In the genomic region with DNA sequence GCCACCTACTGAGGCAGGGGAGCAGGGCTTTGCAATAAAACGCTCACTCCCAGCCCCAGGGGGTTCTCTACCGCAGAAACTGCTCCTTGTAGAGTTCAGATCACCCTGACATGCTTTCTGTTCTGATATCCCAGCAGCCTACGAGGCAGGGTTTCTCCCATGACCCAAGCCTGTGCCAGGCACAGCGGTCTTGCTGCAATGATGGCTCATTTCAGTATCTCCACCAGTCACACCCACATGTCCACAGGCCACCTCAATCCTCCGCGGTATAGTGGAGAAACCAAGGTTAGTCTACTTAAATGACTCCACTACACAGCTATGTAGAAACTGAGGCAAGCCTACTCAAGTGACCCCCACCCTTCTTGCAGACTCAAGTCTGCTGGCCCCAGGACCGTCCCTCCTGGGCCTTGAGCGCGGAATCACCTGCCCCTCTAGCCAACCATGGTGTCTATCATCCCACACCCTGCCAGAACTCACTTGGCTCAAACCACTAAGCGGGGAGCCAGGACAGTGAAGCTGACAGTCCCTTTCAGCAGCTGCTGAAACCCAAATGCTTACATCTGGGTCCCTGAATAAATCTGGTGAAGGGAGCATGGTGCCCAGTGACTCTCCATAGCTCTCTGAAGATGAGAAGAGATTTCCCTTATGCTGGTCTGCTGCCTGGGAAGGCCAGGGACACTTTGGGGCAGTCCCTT, we compare ENCODE assay signal across 10 mouse cellular contexts. TPM values are rescaled to one million over a fixed set of nuclear protein-coding genes. Genes with fewer than 3 reads are reported as not detected.
DNase-seq lines count a peak whose midpoint lies in the region; ATAC-seq lines count a peak whose summit lies in the region.
"Had no signal": no experiment of that assay in that cellular context is flagged by ENCODE, and none has a peak within 500 bp of the region (broad histone marks: within the 10 kb centered on the region; RNA-seq: fewer than 3 reads in every experiment).

No protein-coding gene starts in this region.

- H3K36me3 ChIP-seq in heart, embryonic 10.5 days = no peaks in the 10 kb centered on the region
- no peaks in the 10 kb centered on the region for H3K36me3 ChIP-seq in embryonic facial prominence, embryonic 15.5 days
- H3K36me3 ChIP-seq in liver, embryonic 11.5 days (ENCODE audit: control insufficient read depth, insufficient read depth, low read length) = no peaks in the 10 kb centered on the region

- H3K4me1 ChIP-seq in heart, embryonic 10.5 days = peaks cover 98% of the 10 kb centered on the region
- H3K4me1 ChIP-seq in embryonic facial prominence, embryonic 15.5 days = peaks cover 85% of the 10 kb centered on the region
- peaks cover 90% of the 10 kb centered on the region for H3K4me1 ChIP-seq in liver, embryonic 11.5 days (replicated peaks; ENCODE audit: control insufficient read depth, insufficient read depth, low read length)

- no peaks in the 10 kb centered on the region for H3K9me3 ChIP-seq in heart, embryonic 10.5 days
- H3K9me3 ChIP-seq in embryonic facial prominence, embryonic 15.5 days (replicated peaks) = no peaks in the 10 kb centered on the region
- no peaks in the 10 kb centered on the region for H3K9me3 ChIP-seq in liver, embryonic 11.5 days (ENCODE audit: control insufficient read depth, low read length)

- H3K27ac ChIP-seq in heart, embryonic 10.5 days = peak overlapping the region; percentile 63
- H3K27ac ChIP-seq in embryonic facial prominence, embryonic 15.5 days (replicated peaks) = peak overlapping the region; percentile 28; the same call in 1 of the 2 replicates
- H3K27ac ChIP-seq in liver, embryonic 11.5 days (ENCODE audit: low read depth, low read length) = peak overlapping the region; percentile 93

- 65% methylated on average over 10 of the region's 10 CpGs for WGBS in heart, embryonic 10.5 days
- 72% methylated on average over 10 of the region's 10 CpGs for WGBS in embryonic facial prominence, embryonic 15.5 days
- whole genome bisulfite sequencing in liver, embryonic 11.5 days = 67% methylated on average over 10 of the region's 10 CpGs

- no peak for ATAC-seq in embryonic facial prominence, embryonic 15.5 days (ENCODE audit: insufficient number of reproducible peaks, low FRiP score, low TSS enrichment, low read depth)
- 0 out of 2 replicates have a peak, but pooled peaks have one; percentile 21 for ATAC-seq in liver, embryonic 11.5 days (replicated peaks; ENCODE audit: low FRiP score)

- H3K9ac ChIP-seq in embryonic facial prominence, embryonic 15.5 days = no peak overlapping the region
- peak overlapping the region; percentile 61 for H3K9ac ChIP-seq in liver, embryonic 11.5 days (ENCODE audit: low read depth, low read length)

- H3K4me2 ChIP-seq in embryonic facial prominence, embryonic 15.5 days (replicated peaks) = no peak overlapping the region
- H3K4me2 ChIP-seq in liver, embryonic 11.5 days = peak overlapping the region; percentile 89

- DNase-seq in heart, embryonic 10.5 days (ENCODE audit: low spot score) = no peak
- no peak for DNase-seq in heart, adult 11 months
- peak; percentile 21 for DNase-seq in 3T3-L1 (ENCODE audit: low read depth, low spot score)
- DNase-seq in liver, embryonic 11.5 days (ENCODE audit: low spot score) = no peak
- DNase-seq in layer of hippocampus, postnatal 25 days (ENCODE audit: extremely low spot score in 1 of 2, low spot score in 1 of 2) = no peak
- no peak for DNase-seq in gastrocnemius, postnatal 25 days
- DNase-seq in retina, embryonic 14.5 days (ENCODE audit: low spot score) = no peak
- DNase-seq: right cerebral cortex, postnatal 14 days had no signal

- no peaks in the 10 kb centered on the region for H3K27me3 ChIP-seq in heart, embryonic 10.5 days (ENCODE audit: insufficient read depth, poor library complexity, severe bottlenecking)
- no peaks in the 10 kb centered on the region; the same call in 1 of the 2 replicates for H3K27me3 ChIP-seq in embryonic facial prominence, embryonic 15.5 days
- H3K27me3 ChIP-seq in liver, embryonic 11.5 days (replicated peaks; ENCODE audit: control insufficient read depth, insufficient read depth, low read length) = no peaks in the 10 kb centered on the region

- H3K4me3 ChIP-seq in heart, embryonic 10.5 days = peak overlapping the region; percentile 27
- H3K4me3 ChIP-seq in embryonic facial prominence, embryonic 15.5 days (replicated peaks) = no peak overlapping the region
- H3K4me3 ChIP-seq in liver, embryonic 11.5 days (ENCODE audit: low read depth, low read length) = peak overlapping the region; percentile 38

RNA-seq across cellular contexts. Expression of a gene that starts 6.1 kb away (rescaled TPM):
- 6.7 and 8.7 TPM in 2 replicates for polyA plus RNA-seq in heart, embryonic 10.5 days (2016; fragmentation: Nextera tagmentation; extraction: Ambion mirVana)
- polyA plus RNA-seq in embryonic facial prominence, embryonic 15.5 days (2015; fragmentation: Nextera tagmentation; extraction: Ambion mirVana) = 8.3 and 8.8 TPM in 2 replicates
- 9.9 and 10.6 TPM in 2 replicates for polyA plus RNA-seq in liver, embryonic 11.5 days (2014; fragmentation: Nextera tagmentation; extraction: Ambion mirVana)
- 1 to 10 TPM; 1.1 to 1.8 TPM for total RNA-seq in layer of hippocampus, postnatal 25 days (2021)
- total RNA-seq in gastrocnemius, postnatal 25 days (2021) = 1 to 10 TPM; 6.3 to 7.5 TPM

RNA-seq across cellular contexts. Expression of a gene that starts 32.6 kb away (rescaled TPM):
- polyA plus RNA-seq in heart, embryonic 10.5 days (2016; fragmentation: Nextera tagmentation; extraction: Ambion mirVana) = 0.60 and 0.78 TPM in 2 replicates
- polyA plus RNA-seq in embryonic facial prominence, embryonic 15.5 days (2015; fragmentation: Nextera tagmentation; extraction: Ambion mirVana) = 3.6 and 3.8 TPM in 2 replicates
- 0.62 and 0.74 TPM in 2 replicates for polyA plus RNA-seq in liver, embryonic 11.5 days (2014; fragmentation: Nextera tagmentation; extraction: Ambion mirVana)
- 1 to 10 TPM; 6.4 to 7.0 TPM for total RNA-seq in layer of hippocampus, postnatal 25 days (2021)
- under 1 TPM in 1 of 2 experiments, not detected in 1; 0.35 TPM for total RNA-seq in gastrocnemius, postnatal 25 days (2021)

RNA-seq across cellular contexts. Expression of a gene that starts 33.4 kb away (rescaled TPM):
- 1.0 and 2.8 TPM in 2 replicates for polyA plus RNA-seq in heart, embryonic 10.5 days (2016; fragmentation: Nextera tagmentation; extraction: Ambion mirVana)
- polyA plus RNA-seq in embryonic facial prominence, embryonic 15.5 days (2015; fragmentation: Nextera tagmentation; extraction: Ambion mirVana) = 32.7 and 33.3 TPM in 2 replicates
- 2.0 and 2.5 TPM in 2 replicates for polyA plus RNA-seq in liver, embryonic 11.5 days (2014; fragmentation: Nextera tagmentation; extraction: Ambion mirVana)
- total RNA-seq in layer of hippocampus, postnatal 25 days (2021) = 10 to 100 TPM; 65.7 to 78.3 TPM
- total RNA-seq in gastrocnemius, postnatal 25 days (2021) = 10 to 100 TPM in 1 of 2 experiments, 1 to 10 TPM in 1; 7.5 to 14.7 TPM

RNA-seq across cellular contexts. Expression of a gene that starts 34.5 kb away (rescaled TPM):
- polyA plus RNA-seq in heart, embryonic 10.5 days (2016; fragmentation: Nextera tagmentation; extraction: Ambion mirVana) = not detected in 2 replicates
- polyA plus RNA-seq in embryonic facial prominence, embryonic 15.5 days (2015; fragmentation: Nextera tagmentation; extraction: Ambion mirVana) = not detected in 2 replicates
- polyA plus RNA-seq in liver, embryonic 11.5 days (2014; fragmentation: Nextera tagmentation; extraction: Ambion mirVana) = not detected in 2 replicates
- under 1 TPM; 0.32 to 0.68 TPM for total RNA-seq in layer of hippocampus, postnatal 25 days (2021)
- total RNA-seq in gastrocnemius, postnatal 25 days (2021) = not detected
- total RNA-seq: gastrocnemius, adult 18-20 months had no signal

RNA-seq across cellular contexts. Expression of a gene that starts 39.5 kb away (rescaled TPM):
- polyA plus RNA-seq in heart, embryonic 10.5 days (2016; fragmentation: Nextera tagmentation; extraction: Ambion mirVana) = 8.5 and 10.3 TPM in 2 replicates
- polyA plus RNA-seq in embryonic facial prominence, embryonic 15.5 days (2015; fragmentation: Nextera tagmentation; extraction: Ambion mirVana) = 14.2 and 14.6 TPM in 2 replicates
- 13.5 and 13.9 TPM in 2 replicates for polyA plus RNA-seq in liver, embryonic 11.5 days (2014; fragmentation: Nextera tagmentation; extraction: Ambion mirVana)
- 10 to 100 TPM; 97.0 to 97.1 TPM for total RNA-seq in layer of hippocampus, postnatal 25 days (2021)
- total RNA-seq in gastrocnemius, postnatal 25 days (2021) = 10 to 100 TPM; 17.9 to 20.4 TPM

Comparison
In these comparisons a context has a peak if more than half of its experiments do, and no peak if none do; other contexts are left out.
1. H3K27ac ChIP-seq: peak in every context shown above with its lines; median percentile 93 in liver, embryonic 11.5 days; 63 in heart, embryonic 10.5 days; 28 in embryonic facial prominence, embryonic 15.5 days.